In genomic region chr4:97827115-97827514, GRCm38 (mm10) we compare ENCODE assay signal across 15 mouse cellular contexts. TPM values are rescaled to one million over a fixed set of nuclear protein-coding genes. Genes with fewer than 3 reads are reported as not detected.
DNase-seq lines count a peak whose midpoint lies in the region; ATAC-seq and TF ChIP-seq lines count a peak whose summit lies in the region.
"Had no signal": no experiment of that assay in that cellular context is flagged by ENCODE, and none has a peak within 500 bp of the region (broad histone marks: within the 10 kb centered on the region; RNA-seq: fewer than 3 reads in every experiment).

No protein-coding gene starts in this region.

- no peak overlapping the region for H3K4me3 ChIP-seq in embryonic facial prominence, embryonic 11.5 days (ENCODE audit: low read depth, low read length)
- H3K4me3 ChIP-seq in embryonic facial prominence, embryonic 10.5 days, result no peak overlapping the region
- H3K4me3 ChIP-seq in hindbrain, embryonic 13.5 days, result no peak overlapping the region
- no peak overlapping the region for H3K4me3 ChIP-seq in hindbrain, postnatal 0 days (ENCODE audit: low read length)
- H3K4me3 ChIP-seq in heart, postnatal 0 days (ENCODE audit: low read depth, low read length), result no peak overlapping the region
- H3K4me3 ChIP-seq: gastrocnemius, adult 2 months had no signal

- no peaks in the 10 kb centered on the region for H3K4me1 ChIP-seq in embryonic facial prominence, embryonic 11.5 days (ENCODE audit: control insufficient read depth, insufficient read depth, low read length)
- peaks cover 30% of the 10 kb centered on the region for H3K4me1 ChIP-seq in embryonic facial prominence, embryonic 10.5 days
- peaks cover 46% of the 10 kb centered on the region for H3K4me1 ChIP-seq in hindbrain, embryonic 13.5 days (replicated peaks)
- peaks cover 13% of the 10 kb centered on the region for H3K4me1 ChIP-seq in hindbrain, postnatal 0 days (ENCODE audit: insufficient read depth, low read length)
- peaks cover 77% of the 10 kb centered on the region for H3K4me1 ChIP-seq in heart, postnatal 0 days (ENCODE audit: control insufficient read depth, insufficient read depth)

- TF ChIP-seq CTCF in hindbrain, postnatal 0 days (IDR thresholded peaks at IDR 0.05; ENCODE audit: low read depth), result no peak
- TF ChIP-seq CTCF in heart, postnatal 0 days (IDR thresholded peaks at IDR 0.05; ENCODE audit: low read depth), result no peak

- no peak overlapping the region for H3K4me2 ChIP-seq in embryonic facial prominence, embryonic 11.5 days (ENCODE audit: low read depth, low read length)
- no peak overlapping the region for H3K4me2 ChIP-seq in hindbrain, embryonic 13.5 days
- no peak overlapping the region for H3K4me2 ChIP-seq in hindbrain, postnatal 0 days (ENCODE audit: low read depth, low read length)
- no peak overlapping the region; the same call in 1 of the 2 replicates for H3K4me2 ChIP-seq in heart, postnatal 0 days (ENCODE audit: low read depth, low read length)

- no peak overlapping the region for H3K9ac ChIP-seq in embryonic facial prominence, embryonic 11.5 days (replicated peaks; ENCODE audit: low read length)
- no peak overlapping the region for H3K9ac ChIP-seq in hindbrain, embryonic 13.5 days
- no peak overlapping the region for H3K9ac ChIP-seq in hindbrain, postnatal 0 days (replicated peaks; ENCODE audit: low read length)
- H3K9ac ChIP-seq in heart, postnatal 0 days (replicated peaks; ENCODE audit: low read depth, low read length), result 0 out of 2 replicates have a peak overlapping the region, but pooled peaks have one; percentile 26

- peak; percentile 45 for DNase-seq in embryonic facial prominence, embryonic 11.5 days (ENCODE audit: low spot score)
- DNase-seq in embryonic facial prominence, embryonic 10.5 days (ENCODE audit: low spot score), result no peak
- no peak for DNase-seq in hindbrain, postnatal 0 days (ENCODE audit: low spot score)
- peak; percentile 67 for DNase-seq in Muller cell, postnatal 12 days (ENCODE audit: inconsistent ontology term)
- DNase-seq in heart, postnatal 0 days (ENCODE audit: low spot score), result peak; percentile 71
- DNase-seq in cerebellum, postnatal 14 days, result no peak
- DNase-seq: cerebellum, adult 9-10 months; gastrocnemius, adult 2 months; left cerebral cortex, postnatal 4 days; lung, postnatal 36 days; spleen, adult 18-20 months; thymus, adult 2 months had no signal

- no peaks in the 10 kb centered on the region for H3K9me3 ChIP-seq in embryonic facial prominence, embryonic 11.5 days (replicated peaks; ENCODE audit: control insufficient read depth, low read length)
- H3K9me3 ChIP-seq in embryonic facial prominence, embryonic 10.5 days, result no peaks in the 10 kb centered on the region
- H3K9me3 ChIP-seq in hindbrain, embryonic 13.5 days, result no peaks in the 10 kb centered on the region
- no peaks in the 10 kb centered on the region for H3K9me3 ChIP-seq in hindbrain, postnatal 0 days (ENCODE audit: low read length)
- no peaks in the 10 kb centered on the region for H3K9me3 ChIP-seq in heart, postnatal 0 days (replicated peaks; ENCODE audit: control insufficient read depth, low read length)

- no peaks in the 10 kb centered on the region for H3K27me3 ChIP-seq in embryonic facial prominence, embryonic 11.5 days (ENCODE audit: control insufficient read depth, insufficient read depth, low read length)
- no peaks in the 10 kb centered on the region for H3K27me3 ChIP-seq in embryonic facial prominence, embryonic 10.5 days (replicated peaks; ENCODE audit: low read depth, poor library complexity, severe bottlenecking)
- no peaks in the 10 kb centered on the region for H3K27me3 ChIP-seq in hindbrain, embryonic 13.5 days
- no peaks in the 10 kb centered on the region for H3K27me3 ChIP-seq in hindbrain, postnatal 0 days (ENCODE audit: insufficient read depth, low read length)
- H3K27me3 ChIP-seq in heart, postnatal 0 days (ENCODE audit: control insufficient read depth, insufficient read depth, low read length), result no peaks in the 10 kb centered on the region

- H3K27ac ChIP-seq in embryonic facial prominence, embryonic 11.5 days (replicated peaks; ENCODE audit: low read depth, low read length), result no peak overlapping the region
- H3K27ac ChIP-seq in embryonic facial prominence, embryonic 10.5 days (replicated peaks), result no peak overlapping the region; the same call in 1 of the 2 replicates
- H3K27ac ChIP-seq in hindbrain, embryonic 13.5 days, result 0 out of 2 replicates have a peak overlapping the region, but pooled peaks have one; percentile 18
- no peak overlapping the region for H3K27ac ChIP-seq in hindbrain, postnatal 0 days
- H3K27ac ChIP-seq in heart, postnatal 0 days (ENCODE audit: low read depth), result peak overlapping the region; percentile 85
- H3K27ac ChIP-seq: gastrocnemius, adult 2 months had no signal

- 0 out of 2 replicates have a peak, but pooled peaks have one; percentile 41 for TF ChIP-seq EP300 in heart, postnatal 0 days (IDR thresholded peaks at IDR 0.05; ENCODE audit: low read depth)

- peak; percentile 73 for ATAC-seq in embryonic facial prominence, embryonic 11.5 days (replicated peaks; ENCODE audit: insufficient number of reproducible peaks, low FRiP score, low TSS enrichment, low read depth)
- ATAC-seq in hindbrain, embryonic 13.5 days (ENCODE audit: low FRiP score), result no peak
- no peak for ATAC-seq in hindbrain, postnatal 0 days
- peak; percentile 81 for ATAC-seq in heart, postnatal 0 days (ENCODE audit: insufficient read depth, low read depth)
- ATAC-seq in erythroblast, adult 5-6 weeks (replicated peaks; ENCODE audit: low FRiP score, poor library complexity, severe bottlenecking), result no peak
- ATAC-seq: hindbrain, embryonic 16.5 days had no signal

- H3K36me3 ChIP-seq in embryonic facial prominence, embryonic 11.5 days (replicated peaks; ENCODE audit: control insufficient read depth, insufficient read depth, low read depth, low read length), result no peaks in the 10 kb centered on the region; the same call in 1 of the 2 replicates
- no peaks in the 10 kb centered on the region for H3K36me3 ChIP-seq in embryonic facial prominence, embryonic 10.5 days (replicated peaks)
- no peaks in the 10 kb centered on the region for H3K36me3 ChIP-seq in hindbrain, embryonic 13.5 days
- no peaks in the 10 kb centered on the region for H3K36me3 ChIP-seq in hindbrain, postnatal 0 days (ENCODE audit: insufficient read depth, low read length)
- H3K36me3 ChIP-seq in heart, postnatal 0 days (replicated peaks; ENCODE audit: control insufficient read depth, insufficient read depth, low read length), result no peaks in the 10 kb centered on the region

- 44% methylated on average over 6 of the region's 6 CpGs for WGBS in embryonic facial prominence, embryonic 11.5 days
- 63% methylated on average over 6 of the region's 6 CpGs for WGBS in embryonic facial prominence, embryonic 10.5 days
- 68% methylated on average over 6 of the region's 6 CpGs for WGBS in hindbrain, embryonic 13.5 days
- 53% methylated on average over 6 of the region's 6 CpGs for WGBS in hindbrain, postnatal 0 days
- 40% methylated on average over 6 of the region's 6 CpGs for WGBS in heart, postnatal 0 days

RNA-seq across cellular contexts. Expression of gene E130114P18Rik, which starts 49.2 kb away (rescaled TPM):
- polyA plus RNA-seq in embryonic facial prominence, embryonic 11.5 days (2014; fragmentation: Nextera tagmentation; extraction: Ambion mirVana), result 9.5 and 12.1 TPM in 2 replicates
- polyA plus RNA-seq in embryonic facial prominence, embryonic 10.5 days (2016; fragmentation: Nextera tagmentation; extraction: Ambion mirVana), result 10.9 and 13.6 TPM in 2 replicates
- polyA plus RNA-seq in hindbrain, embryonic 13.5 days (2015; fragmentation: Nextera tagmentation; extraction: Ambion mirVana), result 34.2 and 37.0 TPM in 2 replicates
- 17.1 and 22.3 TPM in 2 replicates for total RNA-seq in hindbrain, postnatal 0 days (2014; rRNA removed)
- polyA plus RNA-seq in hindbrain, postnatal 0 days (2015; fragmentation: Nextera tagmentation; extraction: Ambion mirVana), result 31.6 and 37.8 TPM in 2 replicates
- not detected in 2 replicates for total RNA-seq in heart, postnatal 0 days (2014; rRNA removed; ENCODE audit: low replicate concordance)
- polyA plus RNA-seq in heart, postnatal 0 days (2015; fragmentation: Nextera tagmentation; extraction: Ambion mirVana), result 0.45 and 0.52 TPM in 2 replicates
- total RNA-seq in erythroblast, adult 5-6 weeks (2015; ENCODE audit: low replicate concordance), result not detected in 2 replicates
- not detected in 2 replicates for total RNA-seq in erythroblast, adult 5-6 weeks (2017; ENCODE audit: low replicate concordance)
- total RNA-seq: gastrocnemius, adult 2 months had no signal

RNA-seq across cellular contexts. Expression of gene Nfia, which starts 54.6 kb away (rescaled TPM):
- polyA plus RNA-seq in embryonic facial prominence, embryonic 11.5 days (2014; fragmentation: Nextera tagmentation; extraction: Ambion mirVana), result 23.1 and 23.5 TPM in 2 replicates
- polyA plus RNA-seq in embryonic facial prominence, embryonic 10.5 days (2016; fragmentation: Nextera tagmentation; extraction: Ambion mirVana), result 8.0 and 17.0 TPM in 2 replicates
- 48.1 and 53.2 TPM in 2 replicates for polyA plus RNA-seq in hindbrain, embryonic 13.5 days (2015; fragmentation: Nextera tagmentation; extraction: Ambion mirVana)
- total RNA-seq in hindbrain, postnatal 0 days (2014; rRNA removed), result 73.5 and 97.2 TPM in 2 replicates
- 71.0 and 76.8 TPM in 2 replicates for polyA plus RNA-seq in hindbrain, postnatal 0 days (2015; fragmentation: Nextera tagmentation; extraction: Ambion mirVana)
- total RNA-seq in heart, postnatal 0 days (2014; rRNA removed; ENCODE audit: low replicate concordance), result 76.5 and 114 TPM in 2 replicates
- 53.2 and 53.8 TPM in 2 replicates for polyA plus RNA-seq in heart, postnatal 0 days (2015; fragmentation: Nextera tagmentation; extraction: Ambion mirVana)
- total RNA-seq in erythroblast, adult 5-6 weeks (2015; ENCODE audit: low replicate concordance), result 19.6 and 21.3 TPM in 2 replicates
- total RNA-seq in erythroblast, adult 5-6 weeks (2017; ENCODE audit: low replicate concordance), result 4.7 and 12.0 TPM in 2 replicates

Comparison
In these comparisons a context has a peak if more than half of its experiments do, and no peak if none do; other contexts are left out.
1. DNase-seq: peak in embryonic facial prominence, embryonic 11.5 days (single experiment), Muller cell, postnatal 12 days (single experiment) and heart, postnatal 0 days (single experiment); none in embryonic facial prominence, embryonic 10.5 days (single experiment), hindbrain, postnatal 0 days (single experiment) and cerebellum, postnatal 14 days (0 of 2).
2. H3K27ac ChIP-seq: peak in hindbrain, embryonic 13.5 days (single experiment) and heart, postnatal 0 days (single experiment); none in embryonic facial prominence, embryonic 11.5 days (single experiment), embryonic facial prominence, embryonic 10.5 days (single experiment) and hindbrain, postnatal 0 days (single experiment).
3. ATAC-seq: peak in embryonic facial prominence, embryonic 11.5 days (single experiment) and heart, postnatal 0 days (single experiment); none in hindbrain, embryonic 13.5 days (single experiment), hindbrain, postnatal 0 days (single experiment) and erythroblast, adult 5-6 weeks (single experiment).